Mouse (Mus musculus) kidney, embryonic 14.5 days (tissue): ENCODE measurements at regions not wholly inside any gene's neighbourhood (a gene's known extent, or its start where the extent isn't known, plus 50 kb on each side); places are given as distances from the start of the nearest gene placed in this dataset.
A peak's percentile ranks its signal among the peaks of the same experiment; 100 is the strongest.
"Not testable (repeated sequence)": the region's sequence is repeated elsewhere in the genome, so short reads cannot be mapped to it uniquely, and the experiment has no call there.

Experiments used
- ATAC-seq: fragments of 200-750 bp; cut with Nextera tagmentation; 2 replicates; pipeline ENCODE4 v1.8.0; 2017; ENCODE audit warnings: moderate number of reproducible peaks, mild to moderate bottlenecking, moderate TSS enrichment, moderate library complexity; ENCODE audit not compliant: low FRiP score, low TSS enrichment
- H3K27ac ChIP-seq: fragments of 300-500 bp; sonication (generic); 2 replicates; pipeline ENCODE4 v1.5.1; 2014; ENCODE audit warnings: low read depth, mild to moderate bottlenecking, low read length, moderate library complexity, mixed read lengths
- H3K27me3 ChIP-seq: fragments of 300-500 bp; sonication (generic); 2 replicates; pipeline ENCODE4 v1.6.1; 2014; ENCODE audit warnings: mild to moderate bottlenecking, low read length; ENCODE audit not compliant: control insufficient read depth, insufficient read depth
- H3K36me3 ChIP-seq: fragments of 300-500 bp; sonication (generic); 2 replicates; pipeline ENCODE4 v1.6.1; 2014; ENCODE audit warnings: low read length, mixed read lengths; ENCODE audit not compliant: control insufficient read depth, insufficient read depth
- H3K4me1 ChIP-seq: fragments of 300-500 bp; sonication (generic); 2 replicates; pipeline ENCODE4 v1.6.1; 2014; ENCODE audit warnings: low read length, mixed read lengths; ENCODE audit not compliant: control insufficient read depth, insufficient read depth
- H3K4me2 ChIP-seq: fragments of 300-500 bp; sonication (generic); replicated peaks from 2 replicates; pipeline ENCODE4 v1.6.1; 2014; ENCODE audit warnings: low read depth, mild to moderate bottlenecking, low read length
- H3K4me3 ChIP-seq: fragments of 300-500 bp; sonication (generic); 2 replicates; pipeline ENCODE4 v1.5.1; 2014; ENCODE audit warnings: mild to moderate bottlenecking, low read length
- H3K9ac ChIP-seq: fragments of 300-500 bp; sonication (generic); 2 replicates; pipeline ENCODE4 v1.6.1; 2014; ENCODE audit warnings: low read depth, mild to moderate bottlenecking, low read length, moderate library complexity
- H3K9me3 ChIP-seq: fragments of 300-500 bp; sonication (generic); 2 replicates; pipeline ENCODE4 v1.6.1; 2016; ENCODE audit warnings: low read length; ENCODE audit not compliant: control insufficient read depth
- WGBS: fragments of 180-500 bp; shearing (Covaris S2); extraction: QIAGEN DNeasy Blood & Tissue Kit; methylation state at CpG from one replicate; pipeline ENCODE4 v1.1.7; 2014; 5-methylcytosine and 5-hydroxymethylcytosine counted together

- Histone ChIP-seq H3K9me3 (peaks cover 73% of the 10 kb centered on the region), H3K4me1 (no peaks in the 10 kb centered on the region), H3K4me2 (no peak overlapping the region), H3K27me3 (no peaks in the 10 kb centered on the region), H3K27ac (no peak overlapping the region), H3K9ac (no peak overlapping the region), H3K36me3 (no peaks in the 10 kb centered on the region), H3K4me3 (no peak overlapping the region)
- no peak for ATAC-seq
- 62% methylated on average over 3 of the region's 3 CpGs for WGBS
These were observed 191.9 kb downstream of the Tcp10c start for GRCm38 (mm10) chr17:13546249-13546648.

- Histone ChIP-seq H3K36me3 (no peaks in the 10 kb centered on the region), H3K9ac (no peak overlapping the region), H3K4me1 (no peaks in the 10 kb centered on the region), H3K9me3 (peaks cover 70% of the 10 kb centered on the region), H3K27ac (no peak overlapping the region), H3K4me2 (no peak overlapping the region), H3K4me3 (no peak overlapping the region), H3K27me3 (no peaks in the 10 kb centered on the region)
- ATAC-seq: no peak
- 86% methylated on average over 7 of the region's 7 CpGs for WGBS
These were observed 192.3 kb downstream of the Tcp10c start for GRCm38 (mm10) chr17:13546669-13547085.

- Histone ChIP-seq H3K4me2 (no peak overlapping the region), H3K9ac (no peak overlapping the region), H3K36me3 (no peaks in the 10 kb centered on the region), H3K4me1 (no peaks in the 10 kb centered on the region), H3K4me3 (no peak overlapping the region), H3K9me3 (peaks cover 73% of the 10 kb centered on the region), H3K27ac (no peak overlapping the region), H3K27me3 (no peaks in the 10 kb centered on the region)
- no peak for ATAC-seq
- WGBS: 67% methylated on average over 12 of the region's 12 CpGs
These were observed 193.4 kb downstream of the Tcp10c start for GRCm38 (mm10) chr17:13547657-13548360.

- peak; percentile 55 for ATAC-seq
- H3K9me3 ChIP-seq: peaks cover 54% of the 10 kb centered on the region
- no peak overlapping the region for H3K9ac ChIP-seq
- H3K4me2 ChIP-seq: no peak overlapping the region
- H3K36me3 ChIP-seq: no peaks in the 10 kb centered on the region
- H3K27me3 ChIP-seq: no peaks in the 10 kb centered on the region
- no peaks in the 10 kb centered on the region for H3K4me1 ChIP-seq
- 72% methylated on average over 9 of the region's 9 CpGs for WGBS
- no peak overlapping the region for H3K27ac ChIP-seq
- no peak overlapping the region for H3K4me3 ChIP-seq
These were observed 195.9 kb downstream of the Tcp10c start for GRCm38 (mm10) chr17:13549975-13550895.

- not testable (repeated sequence) for ATAC-seq
These were observed 196.5 kb downstream of the Tcp10c start for GRCm38 (mm10) chr17:13550896-13551267.

GRCm38 (mm10) chr17:13551693-13552404, 197.5 kb downstream of the Tcp10c start:
- not testable (repeated sequence) for H3K27ac ChIP-seq, H3K4me1 ChIP-seq, H3K4me2 ChIP-seq, H3K4me3 ChIP-seq, H3K9ac ChIP-seq, H3K36me3 ChIP-seq, H3K27me3 ChIP-seq
- peaks cover 43% of the 10 kb centered on the region for H3K9me3 ChIP-seq
- ATAC-seq: peak; percentile 55; the same call in 1 of the 2 replicates

More at GRCm38 (mm10) chr17:13550896-13551267, 196.5 kb downstream of the Tcp10c start:
- H3K27me3 ChIP-seq, H3K4me2 ChIP-seq, H3K27ac ChIP-seq, H3K4me1 ChIP-seq, H3K36me3 ChIP-seq, H3K4me3 ChIP-seq, H3K9ac ChIP-seq: not testable (repeated sequence)
- peaks cover 48% of the 10 kb centered on the region for H3K9me3 ChIP-seq

GRCm38 (mm10) chr17:13552840-13553239, 198.5 kb downstream of the Tcp10c start:
- not testable (repeated sequence) for H3K4me1 ChIP-seq, H3K36me3 ChIP-seq, H3K4me3 ChIP-seq, H3K27ac ChIP-seq, H3K4me2 ChIP-seq, H3K27me3 ChIP-seq, H3K9ac ChIP-seq
- ATAC-seq: peak; percentile 51
- H3K9me3 ChIP-seq: peaks cover 34% of the 10 kb centered on the region

- WGBS: 17% methylated on average over 9 of the region's 9 CpGs
- not testable (repeated sequence) for H3K4me2 ChIP-seq, H3K4me3 ChIP-seq, H3K27me3 ChIP-seq, H3K36me3 ChIP-seq, H3K27ac ChIP-seq, H3K9ac ChIP-seq, H3K4me1 ChIP-seq
- peaks cover 11% of the 10 kb centered on the region; the same call in 1 of the 2 replicates for H3K9me3 ChIP-seq
- ATAC-seq: peak; percentile 77
These were observed 201.1 kb downstream of the Tcp10c start for GRCm38 (mm10) chr17:13555311-13556059.
